Mouse (Mus musculus): Measurements from ENCODE around the gene Crtac1. TPM values are rescaled to one million over a fixed set of nuclear protein-coding genes. Genes with fewer than 3 reads are reported as not detected.
A peak's percentile ranks its signal among the peaks of the same experiment; 100 is the strongest.

Gene Crtac1
- total RNA-seq, 2 experiments from 2014 or later, result 96.8 to 103 TPM

GRCm38 (mm10) chr19:42332081-42332736 is 99.4 kb downstream of the Crtac1 start:
- DNase-seq (ENCODE audit: low spot score in 2 of 2), result peak; percentile 59 to 66

GRCm38 (mm10) chr19:42331446-42331845 is 100.1 kb downstream of the Crtac1 start:
- no peak for DNase-seq (ENCODE audit: low spot score in 2 of 2)

- DNase-seq (ENCODE audit: low spot score in 2 of 2), result no peak
Measured at GRCm38 (mm10) chr19:42328160-42328559, 103.4 kb downstream of the Crtac1 start.

- peak; percentile 58 to 71 for DNase-seq (ENCODE audit: low spot score in 2 of 2)
Measured at GRCm38 (mm10) chr19:42325894-42326293, 105.7 kb downstream of the Crtac1 start.

GRCm38 (mm10) chr19:42322357-42323090 is 109.1 kb downstream of the Crtac1 start:
- DNase-seq (ENCODE audit: low spot score in 2 of 2), result no peak

- no peak for DNase-seq (ENCODE audit: low spot score in 2 of 2)
Measured at GRCm38 (mm10) chr19:42321936-42322335, 109.6 kb downstream of the Crtac1 start.

- peak; percentile 59 to 62 for DNase-seq (ENCODE audit: low spot score in 2 of 2)
Measured at GRCm38 (mm10) chr19:42317648-42318425, 113.7 kb downstream of the Crtac1 start.

GRCm38 (mm10) chr19:42316998-42317397 is 114.6 kb downstream of the Crtac1 start:
- peak; percentile 69 to 76 for DNase-seq (ENCODE audit: low spot score in 2 of 2)

- DNase-seq (ENCODE audit: low spot score in 2 of 2), result peak; percentile 76 to 82
Measured at GRCm38 (mm10) chr19:42316525-42316924, 115.1 kb downstream of the Crtac1 start.

GRCm38 (mm10) chr19:42315914-42316313 is 115.7 kb downstream of the Crtac1 start:
- peak; percentile 96 to 97 for DNase-seq (ENCODE audit: low spot score in 2 of 2)

GRCm38 (mm10) chr19:42315070-42315679 is 116.4 kb downstream of the Crtac1 start:
- no peak for DNase-seq (ENCODE audit: low spot score in 2 of 2)

GRCm38 (mm10) chr19:42312191-42312590 is 119.4 kb downstream of the Crtac1 start:
- peak in 1 of 2 experiments; percentile 35 for DNase-seq (ENCODE audit: low spot score in 2 of 2)

GRCm38 (mm10) chr19:42311332-42311731 is 120.3 kb downstream of the Crtac1 start:
- DNase-seq (ENCODE audit: low spot score in 2 of 2), result no peak

GRCm38 (mm10) chr19:42308931-42309330 is 122.7 kb downstream of the Crtac1 start:
- no peak for DNase-seq (ENCODE audit: low spot score in 2 of 2)

- DNase-seq (ENCODE audit: low spot score in 2 of 2), result peak in 1 of 2 experiments; percentile 23
Measured at GRCm38 (mm10) chr19:42307019-42307418, 124.6 kb downstream of the Crtac1 start.

- DNase-seq (ENCODE audit: low spot score in 2 of 2), result no peak
Measured at GRCm38 (mm10) chr19:42306202-42306601, 125.4 kb downstream of the Crtac1 start.

- DNase-seq (ENCODE audit: low spot score in 2 of 2), result no peak
Measured at GRCm38 (mm10) chr19:42305746-42306145, 125.8 kb downstream of the Crtac1 start.

- DNase-seq (ENCODE audit: low spot score in 2 of 2), result no peak
Measured at GRCm38 (mm10) chr19:42304506-42304905, 127.1 kb downstream of the Crtac1 start.

- no peak for DNase-seq (ENCODE audit: low spot score in 2 of 2)
Measured at GRCm38 (mm10) chr19:42303210-42303813, 128.3 kb downstream of the Crtac1 start.

GRCm38 (mm10) chr19:42293216-42293615 is 138.4 kb downstream of the Crtac1 start:
- no peak for DNase-seq (ENCODE audit: low spot score in 2 of 2)

- DNase-seq (ENCODE audit: low spot score in 2 of 2), result no peak
Measured at GRCm38 (mm10) chr19:42292106-42292505, 139.5 kb downstream of the Crtac1 start.

All from layer of hippocampus, postnatal 10 days (tissue).